Mouse (Mus musculus) midbrain, embryonic 13.5 days (tissue): Measurements from ENCODE around the gene Pcif1. TPM values are rescaled to one million over a fixed set of nuclear protein-coding genes. Genes with fewer than 3 reads are reported as not detected.
A peak's percentile ranks its signal among the peaks of the same experiment; 100 is the strongest.
"Not testable (repeated sequence)": the region's sequence is repeated elsewhere in the genome, so short reads cannot be mapped to it uniquely, and the experiment has no call there.

Source experiments
- ATAC-seq: fragments of 200-750 bp; cut with Nextera tagmentation; 2 replicates; pipeline ENCODE4 v1.8.0; 2017; ENCODE audit warnings: mild to moderate bottlenecking, moderate TSS enrichment, moderate library complexity
- H3K27ac ChIP-seq: fragments of 300-500 bp; sonication (generic); 2 replicates; pipeline ENCODE4 v1.5.1; 2015; ENCODE audit warnings: inconsistent platforms, mild to moderate bottlenecking, moderate library complexity
- H3K27me3 ChIP-seq: fragments of 300-500 bp; sonication (generic); 2 replicates; pipeline ENCODE4 v1.6.1; 2015; ENCODE audit warnings: mild to moderate bottlenecking, inconsistent platforms
- H3K36me3 ChIP-seq: fragments of 300-500 bp; sonication (generic); 2 replicates; pipeline ENCODE4 v1.6.1; 2015; ENCODE audit warnings: mild to moderate bottlenecking, inconsistent platforms
- H3K4me1 ChIP-seq: fragments of 300-500 bp; sonication (generic); replicated peaks from 2 replicates; pipeline ENCODE4 v1.6.1; 2015; ENCODE audit warnings: inconsistent platforms
- H3K4me2 ChIP-seq: fragments of 300-500 bp; sonication (generic); replicated peaks from 2 replicates; pipeline ENCODE4 v1.6.1; 2015; ENCODE audit warnings: moderate library complexity, mild to moderate bottlenecking, inconsistent platforms
- H3K4me3 ChIP-seq: fragments of 300-500 bp; sonication (generic); replicated peaks from 2 replicates; pipeline ENCODE4 v1.5.1; 2015; ENCODE audit warnings: mild to moderate bottlenecking, inconsistent platforms
- H3K9ac ChIP-seq: fragments of 300-500 bp; sonication (generic); replicated peaks from 2 replicates; pipeline ENCODE4 v1.6.1; 2015; ENCODE audit warnings: mild to moderate bottlenecking, inconsistent platforms
- H3K9me3 ChIP-seq: fragments of 300-500 bp; sonication (generic); 2 replicates; pipeline ENCODE4 v1.6.1; 2016; ENCODE audit warnings: mild to moderate bottlenecking, inconsistent platforms
- WGBS: fragments of 180-500 bp; shearing (Covaris S2); methylation state at CpG from one replicate; pipeline ENCODE4 v1.1.7; 2015; 5-methylcytosine and 5-hydroxymethylcytosine counted together
- polyA plus RNA-seq: library from polyadenylated mRNA; unstranded; fragments of >200 nt; fragmentation: Nextera tagmentation; extraction: Ambion mirVana; gene quantifications from 2 replicates; pipeline ENCODE4 v1.2.1, GENCODE M21; 2015

Gene Pcif1
- polyA plus RNA-seq, 1 experiment from 2014 or later, result 98.1 TPM

GRCm38 (mm10) chr2:164857101-164857821 lies 21.8 kb upstream of the Pcif1 start, which contains the start of gene Pltp:
Gene Pltp, minus strand, starts transcription at chr2:164857711.
- peak; percentile 84 for ATAC-seq
- Histone ChIP-seq H3K27me3 (peaks cover 49% of the 10 kb centered on the region), H3K4me2 (peak within 1 kb of the TSS; percentile 93), H3K27ac (peak within 1 kb of the TSS; percentile 30; the same call in 1 of the 2 replicates), H3K9ac (peak within 1 kb of the TSS; percentile 68), H3K9me3 (no peaks in the 10 kb centered on the region), H3K36me3 (no peaks in the 10 kb centered on the region), H3K4me3 (peak within 1 kb of the TSS; percentile 48), H3K4me1 (peaks cover 24% of the 10 kb centered on the region)
- WGBS, result under 1% methylated on average over 47 of the region's 47 CpGs

DNA sequence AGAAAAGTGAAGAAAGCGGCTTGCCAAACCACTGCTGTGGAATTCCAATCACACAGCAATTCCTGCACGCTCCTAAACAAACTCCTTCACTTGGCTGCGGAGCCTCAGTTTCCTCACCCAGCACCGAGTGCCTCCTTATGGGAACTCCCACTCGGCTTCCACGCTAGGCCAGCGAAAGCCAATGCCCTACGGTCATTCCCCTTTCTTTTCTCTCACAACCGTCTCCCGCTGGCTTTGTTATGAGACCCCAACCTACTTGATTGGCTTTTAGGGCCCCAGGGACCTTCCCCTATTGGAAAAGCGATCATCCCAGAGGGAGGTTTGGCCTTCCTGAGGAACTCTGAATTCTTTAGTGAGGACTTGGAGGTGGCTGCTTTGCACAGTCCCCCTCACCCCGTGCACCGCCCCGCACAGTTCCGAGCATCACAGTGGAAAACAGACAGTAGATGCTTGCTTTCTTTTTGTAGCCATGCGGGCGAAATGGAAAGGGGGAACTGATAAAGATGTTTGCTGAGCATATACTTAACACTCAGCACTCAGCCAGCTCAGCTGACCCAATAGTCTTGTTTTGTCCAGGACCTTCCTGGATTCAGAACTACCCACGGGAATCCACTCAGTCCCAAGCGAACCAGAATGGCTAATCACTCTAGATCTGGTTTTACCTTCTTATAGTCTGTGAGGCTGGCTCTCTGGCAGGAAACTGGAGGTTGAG lies 21.1 kb upstream of the Pcif1 start:
- ATAC-seq, result peak; percentile 57

DNA sequence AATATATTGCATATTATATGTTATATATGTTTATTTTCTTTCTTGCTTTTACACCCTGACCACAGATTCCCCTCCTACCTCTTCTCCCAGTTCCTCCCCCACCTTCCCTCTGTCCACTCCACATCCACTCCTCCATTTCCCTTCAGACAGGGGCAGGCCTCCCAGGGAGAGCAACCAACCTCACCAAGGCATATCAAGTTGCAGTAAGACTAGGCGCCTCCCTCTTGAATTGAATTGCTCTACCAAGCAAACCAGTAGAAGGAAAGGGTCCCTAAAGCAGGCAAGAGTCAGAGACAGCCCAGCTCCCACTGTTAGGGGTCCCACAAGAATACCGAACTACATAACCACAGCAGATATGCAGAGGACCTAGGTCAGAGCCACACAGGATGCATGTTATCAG lies 19.9 kb upstream of the Pcif1 start:
- Histone ChIP-seq H3K4me3 (no peak overlapping the region), H3K9me3 (no peaks in the 10 kb centered on the region), H3K36me3 (no peaks in the 10 kb centered on the region), H3K27me3 (peaks cover 49% of the 10 kb centered on the region), H3K27ac (no peak overlapping the region), H3K4me2 (no peak overlapping the region), H3K4me1 (peaks cover 27% of the 10 kb centered on the region), H3K9ac (no peak overlapping the region)
- no peak for ATAC-seq
- 62% methylated on average over 2 of the region's 2 CpGs for WGBS

More for the DNA sequence above, 21.1 kb upstream of the Pcif1 start:
- no peak overlapping the region for H3K27ac ChIP-seq
- no peaks in the 10 kb centered on the region for H3K9me3 ChIP-seq
- peaks cover 49% of the 10 kb centered on the region for H3K27me3 ChIP-seq
- H3K4me2 ChIP-seq, result peak overlapping the region; percentile 93
- peak overlapping the region; percentile 68 for H3K9ac ChIP-seq
- no peaks in the 10 kb centered on the region for H3K36me3 ChIP-seq
- H3K4me3 ChIP-seq, result peak overlapping the region; percentile 48
- WGBS, result 2% methylated on average over 19 of the region's 19 CpGs
- H3K4me1 ChIP-seq, result peaks cover 27% of the 10 kb centered on the region

DNA sequence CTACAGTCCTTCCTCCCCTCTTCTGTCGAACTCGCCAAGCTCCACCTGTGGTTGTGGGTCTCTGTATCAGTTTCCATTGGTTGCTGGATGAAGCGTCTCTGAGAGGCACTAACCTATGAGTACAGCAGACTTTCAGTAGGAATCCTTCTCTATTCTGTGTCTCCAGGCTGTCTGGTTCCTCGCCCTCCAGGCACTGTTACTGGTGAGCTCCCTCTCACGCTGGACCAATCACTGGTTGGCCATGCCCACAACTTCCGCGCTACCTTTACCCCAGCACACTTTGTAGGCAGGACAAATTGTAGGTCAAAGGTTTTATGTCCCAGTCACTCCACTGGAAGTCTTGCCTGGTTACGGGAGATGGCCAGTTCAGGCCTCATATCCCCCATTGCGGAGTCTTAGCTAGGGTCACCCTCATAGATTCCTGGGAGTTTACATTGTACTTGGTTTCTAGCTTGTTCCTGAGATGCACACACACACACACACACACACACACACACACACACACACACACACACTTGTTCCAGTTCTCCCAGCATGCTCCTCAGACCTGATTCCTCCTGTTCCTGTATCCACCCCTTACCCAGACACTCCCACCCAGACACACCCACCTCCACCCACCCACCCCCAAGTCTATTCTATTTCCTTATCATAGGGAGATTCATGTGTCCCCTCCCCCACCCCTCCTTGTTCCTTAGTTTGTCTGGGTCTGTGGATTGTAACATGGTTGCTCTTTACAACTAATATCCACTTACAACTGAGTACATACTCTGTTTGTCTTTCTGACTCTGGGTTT lies 19.3 kb upstream of the Pcif1 start:
- Histone ChIP-seq H3K36me3 (no peaks in the 10 kb centered on the region), H3K9ac (no peak overlapping the region), H3K4me2 (no peak overlapping the region), H3K4me3 (no peak overlapping the region), H3K4me1 (peaks cover 27% of the 10 kb centered on the region), H3K27me3 (peaks cover 48% of the 10 kb centered on the region), H3K27ac (no peak overlapping the region), H3K9me3 (no peaks in the 10 kb centered on the region)
- no peak for ATAC-seq
- WGBS, result 65% methylated on average over 9 of the region's 9 CpGs

- WGBS, result 82% methylated on average over 4 of the region's 4 CpGs
These were observed 18.0 kb upstream of the Pcif1 start for GRCm38 (mm10) chr2:164861094-164861493.

GRCm38 (mm10) chr2:164862179-164862861 lies 16.8 kb upstream of the Pcif1 start:
- Histone ChIP-seq H3K4me1 (peaks cover 13% of the 10 kb centered on the region), H3K27ac (no peak overlapping the region; the same call in 1 of the 2 replicates), H3K27me3 (peaks cover 26% of the 10 kb centered on the region), H3K4me2 (no peak overlapping the region), H3K4me3 (no peak overlapping the region), H3K9ac (no peak overlapping the region), H3K36me3 (no peaks in the 10 kb centered on the region), H3K9me3 (no peaks in the 10 kb centered on the region)
- 53% methylated on average over 9 of the region's 9 CpGs for WGBS
- ATAC-seq, result no peak

More at GRCm38 (mm10) chr2:164861094-164861493, 18.0 kb upstream of the Pcif1 start:
- no peak for ATAC-seq
- no peak overlapping the region for H3K4me3 ChIP-seq
- no peak overlapping the region for H3K27ac ChIP-seq
- no peaks in the 10 kb centered on the region for H3K9me3 ChIP-seq
- H3K4me1 ChIP-seq, result peaks cover 26% of the 10 kb centered on the region
- H3K4me2 ChIP-seq, result no peak overlapping the region
- H3K27me3 ChIP-seq, result peaks cover 39% of the 10 kb centered on the region
- no peak overlapping the region for H3K9ac ChIP-seq
- no peaks in the 10 kb centered on the region for H3K36me3 ChIP-seq

GRCm38 (mm10) chr2:164863411-164863810 lies 15.7 kb upstream of the Pcif1 start:
- not testable (repeated sequence) for ATAC-seq, H3K4me2 ChIP-seq, H3K27ac ChIP-seq, H3K36me3 ChIP-seq, H3K9me3 ChIP-seq, H3K4me1 ChIP-seq, H3K9ac ChIP-seq, H3K4me3 ChIP-seq
- 92% methylated on average over 9 of the region's 9 CpGs for WGBS
- peaks cover 16% of the 10 kb centered on the region for H3K27me3 ChIP-seq

- Histone ChIP-seq H3K27ac (no peak overlapping the region), H3K9ac (no peak overlapping the region), H3K4me3 (no peak overlapping the region), H3K4me1 (0 out of 2 replicates have a peak, but pooled peaks cover 3% of the 10 kb centered on the region), H3K9me3 (no peaks in the 10 kb centered on the region), H3K36me3 (no peaks in the 10 kb centered on the region), H3K4me2 (no peak overlapping the region), H3K27me3 (peaks cover 8% of the 10 kb centered on the region)
- WGBS, result 82% methylated on average over 4 of the region's 4 CpGs
- ATAC-seq, result no peak
These were observed 14.5 kb upstream of the Pcif1 start for GRCm38 (mm10) chr2:164864593-164864992.

GRCm38 (mm10) chr2:164866741-164867551 lies 12.2 kb upstream of the Pcif1 start:
- ATAC-seq, result no peak
- H3K27me3 ChIP-seq, result no peaks in the 10 kb centered on the region
- H3K4me3 ChIP-seq, result no peak overlapping the region
- H3K9me3 ChIP-seq, result no peaks in the 10 kb centered on the region
- no peak overlapping the region for H3K4me2 ChIP-seq
- no peak overlapping the region for H3K9ac ChIP-seq
- H3K4me1 ChIP-seq, result 0 out of 2 replicates have a peak, but pooled peaks cover 3% of the 10 kb centered on the region
- WGBS, result 72% methylated on average over 16 of the region's 16 CpGs
- H3K36me3 ChIP-seq, result no peaks in the 10 kb centered on the region
- no peak overlapping the region for H3K27ac ChIP-seq

DNA sequence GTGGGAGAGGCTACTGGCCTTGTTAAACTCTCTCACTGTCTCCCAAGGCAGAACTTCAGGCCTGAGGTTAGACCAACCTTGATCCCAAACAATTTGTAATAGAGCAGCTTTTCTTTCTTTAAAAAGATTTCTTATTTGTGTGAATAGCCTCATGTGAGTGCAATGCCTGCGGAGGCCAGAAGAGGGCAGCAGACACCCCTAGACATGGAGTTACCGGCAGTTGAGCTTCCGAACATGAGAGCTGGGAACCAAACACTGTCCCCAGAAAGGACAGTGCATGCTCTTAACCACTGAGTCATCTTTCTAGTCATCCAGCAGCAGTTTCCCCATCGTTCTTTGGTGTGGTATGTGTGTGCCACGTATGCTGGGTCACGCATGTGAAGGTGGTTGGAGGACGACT lies 11.5 kb upstream of the Pcif1 start:
- H3K4me2 ChIP-seq, result no peak overlapping the region
- WGBS, result 91% methylated on average over 7 of the region's 7 CpGs
- no peak overlapping the region for H3K27ac ChIP-seq

DNA sequence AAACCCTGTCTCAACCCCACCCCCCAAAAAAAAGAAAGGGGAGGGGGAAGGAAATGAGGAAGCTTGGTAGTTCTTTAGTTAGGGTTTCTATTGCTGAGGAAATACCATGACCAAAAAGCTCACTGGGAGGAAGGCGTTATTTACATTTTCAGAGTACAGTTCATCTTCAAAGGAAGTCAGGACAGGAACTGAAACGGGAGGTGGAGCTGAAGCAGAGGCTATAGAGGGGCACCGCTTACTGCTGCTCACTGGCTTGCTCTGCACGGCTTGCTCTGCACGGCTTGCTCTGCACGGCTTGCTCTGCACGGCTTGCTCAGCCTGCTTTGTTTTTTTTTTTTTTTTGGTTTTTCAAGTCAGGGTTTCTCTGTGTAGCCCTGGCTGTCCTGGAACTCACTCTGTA lies 10.6 kb upstream of the Pcif1 start:
- WGBS, result 88% methylated on average over 7 of the region's 7 CpGs
- Histone ChIP-seq H3K36me3 (no peaks in the 10 kb centered on the region), H3K9ac (no peak overlapping the region), H3K9me3 (no peaks in the 10 kb centered on the region), H3K4me2 (no peak overlapping the region), H3K27me3 (no peaks in the 10 kb centered on the region), H3K4me1 (no peaks in the 10 kb centered on the region), H3K27ac (no peak overlapping the region), H3K4me3 (no peak overlapping the region)
- no peak for ATAC-seq

More for the DNA sequence above, 11.5 kb upstream of the Pcif1 start:
- no peaks in the 10 kb centered on the region for H3K36me3 ChIP-seq
- H3K4me3 ChIP-seq, result no peak overlapping the region
- no peaks in the 10 kb centered on the region for H3K4me1 ChIP-seq
- no peak for ATAC-seq
- no peak overlapping the region for H3K9ac ChIP-seq
- no peaks in the 10 kb centered on the region for H3K9me3 ChIP-seq
- H3K27me3 ChIP-seq, result no peaks in the 10 kb centered on the region
